Mouse (Mus musculus) mouse trophoblast stem cell (cell line): Measurements from ENCODE around the gene Txn2.

Experiments
- in situ Hi-C, 2 experiments: fragments of 300-500 bp; cut with MseI, MboI; formaldehyde crosslinking; loops; 2 replicates in 1 of 2; 3 replicates in 1 of 2; pipeline ENCODE4 v1.15.1; 2025

The Txn2 gene

GRCm38 (mm10) chr15:77928673-77929331 lies at the start of gene Txn2:
Gene Txn2 (minus strand): TSS chr15:77929006.
- in situ Hi-C loops, result no loop called here

- in situ Hi-C loops, result no loop called here
These were observed 48.9 kb upstream of the Txn2 start for GRCm38 (mm10) chr15:77977663-77978062.

DNA sequence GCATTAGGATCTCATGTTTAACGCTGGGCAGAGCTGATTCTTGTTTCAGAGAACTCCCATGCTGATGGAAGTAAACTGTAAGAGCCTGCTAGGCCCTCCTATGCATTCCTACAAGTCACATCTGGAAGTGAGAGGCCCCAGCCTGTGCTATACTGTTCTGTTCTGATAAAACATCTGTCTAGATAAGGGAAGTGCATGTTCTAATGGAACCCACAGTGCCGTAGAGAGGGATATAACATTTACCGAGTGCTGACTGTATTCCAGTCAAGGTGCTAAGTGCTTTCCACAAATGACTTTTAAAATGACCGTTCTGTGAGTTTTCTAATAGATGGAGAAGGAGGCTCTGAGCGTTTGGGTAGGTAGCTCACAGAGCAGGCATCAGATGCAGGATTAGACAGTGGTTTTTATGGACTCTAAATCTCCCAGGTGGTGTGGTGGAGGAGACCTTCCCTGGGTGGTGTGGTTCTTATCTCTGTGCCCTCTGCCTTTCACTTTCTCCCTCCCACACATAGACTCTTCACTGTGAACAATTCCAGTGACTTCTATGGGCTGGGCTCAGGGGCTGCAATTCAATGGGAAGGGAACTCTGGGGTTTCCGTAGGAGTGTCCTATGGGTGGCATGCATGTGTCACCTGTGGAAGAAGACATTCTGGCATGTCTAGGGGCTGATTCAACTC lies 45.5 kb upstream of the Txn2 start:
- in situ Hi-C loops, result no loop called here

- in situ Hi-C loops, result no loop called here
These were observed 41.9 kb upstream of the Txn2 start, which contains the start of gene Eif3d for GRCm38 (mm10) chr15:77970470-77971292. Gene Eif3d (minus strand): TSS chr15:77970813.

DNA sequence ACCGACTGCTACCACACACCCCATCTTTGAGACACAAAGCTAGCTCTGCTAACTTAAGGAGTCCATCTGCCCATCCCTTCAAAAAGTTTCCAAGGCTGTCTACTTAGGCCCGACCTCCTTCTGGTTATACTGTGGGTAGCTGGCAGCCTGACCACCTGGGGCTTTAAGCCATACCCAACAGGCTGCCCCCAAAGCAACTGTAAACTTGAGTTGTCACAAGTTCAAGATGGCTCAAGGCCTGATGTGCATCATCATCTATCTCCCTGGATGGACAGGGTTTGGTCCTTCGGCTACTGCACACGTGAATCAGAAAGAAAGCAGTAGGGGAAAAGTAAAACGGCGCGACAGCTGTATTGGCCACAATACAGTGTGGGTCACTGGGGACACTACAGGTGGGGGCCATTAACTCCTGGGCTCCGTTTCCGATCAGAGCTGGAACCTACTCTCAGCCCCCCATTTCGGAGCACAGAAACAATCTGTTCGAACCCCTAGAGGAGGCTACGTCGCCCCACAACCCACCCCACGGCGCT lies 41.2 kb upstream of the Txn2 start:
- in situ Hi-C loops, result no loop called here

DNA sequence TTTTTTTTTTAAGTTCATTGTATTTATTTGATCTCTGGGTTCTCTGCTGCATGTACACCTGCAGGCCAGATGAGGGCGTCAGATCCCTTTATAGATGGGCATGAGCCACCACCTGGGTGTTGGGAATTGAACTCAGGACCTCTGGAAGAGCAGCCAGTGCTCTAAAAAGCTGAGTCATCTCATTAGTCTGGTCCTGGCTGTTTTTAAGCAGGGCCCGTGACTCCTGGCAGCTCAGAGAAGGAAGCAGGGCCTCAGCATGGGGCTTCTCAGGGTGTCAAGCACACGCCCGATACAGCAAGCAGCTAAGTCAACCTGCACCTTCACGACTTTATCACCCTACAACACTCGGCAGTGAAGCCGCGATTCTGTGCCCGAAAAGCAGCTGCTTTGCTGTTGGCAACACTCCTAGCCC lies 36.3 kb upstream of the Txn2 start:
- in situ Hi-C loops, result no loop called here

DNA sequence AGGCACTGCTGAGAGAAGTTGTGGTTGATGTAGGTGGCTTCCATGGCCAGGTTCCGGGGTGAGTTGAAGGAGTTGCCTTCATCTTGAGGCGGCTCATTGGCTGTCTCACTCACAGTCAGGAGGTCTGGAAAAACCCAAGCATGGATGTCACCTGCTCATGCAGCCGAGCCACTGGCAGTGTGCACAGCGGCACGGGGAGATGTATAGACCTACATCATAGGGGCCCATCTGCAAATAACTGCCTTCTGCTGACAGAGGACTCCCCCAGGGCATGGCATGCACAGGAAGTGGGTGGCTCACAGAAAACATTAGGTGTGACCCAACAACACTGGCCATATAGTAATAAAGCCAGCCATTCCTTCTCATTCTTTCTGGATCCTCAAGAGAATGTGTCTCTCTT lies 33.6 kb upstream of the Txn2 start:
- in situ Hi-C loops, result no loop called here

GRCm38 (mm10) chr15:77960693-77961092 lies 31.9 kb upstream of the Txn2 start:
- in situ Hi-C loops, result no loop called here

GRCm38 (mm10) chr15:77958071-77958470 lies 29.3 kb upstream of the Txn2 start:
- in situ Hi-C loops, result no loop called here

DNA sequence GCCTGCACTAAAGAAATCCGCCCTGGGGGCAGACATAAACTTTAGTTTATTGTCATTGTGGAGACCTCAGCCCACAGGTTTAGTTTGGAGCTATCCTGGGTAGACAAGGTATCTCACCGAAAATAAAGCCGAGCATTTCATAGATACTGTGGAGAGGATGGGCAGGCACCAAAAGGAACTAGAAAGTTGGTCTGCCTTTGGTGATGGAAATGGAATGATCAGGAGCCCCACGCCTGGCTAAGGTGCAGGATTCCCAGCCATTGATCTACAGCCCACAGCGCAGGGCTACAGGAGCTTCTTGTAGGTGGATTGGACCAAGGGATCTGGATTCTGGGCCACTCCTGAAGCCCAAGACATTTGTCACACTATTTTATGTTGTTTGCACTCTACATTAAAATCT lies 28.8 kb upstream of the Txn2 start:
- in situ Hi-C loops, result no loop called here

GRCm38 (mm10) chr15:77956404-77956901 lies 27.6 kb upstream of the Txn2 start, which contains the start of gene Foxred2:
Gene Foxred2 (minus strand): TSS chr15:77956722.
- in situ Hi-C loops, result no loop called here

GRCm38 (mm10) chr15:77955440-77956403 lies 26.9 kb upstream of the Txn2 start:
- in situ Hi-C loops, result no loop called here

GRCm38 (mm10) chr15:77954362-77954761 lies 25.6 kb upstream of the Txn2 start:
- in situ Hi-C loops, result no loop called here

GRCm38 (mm10) chr15:77952921-77953320 lies 24.1 kb upstream of the Txn2 start:
- in situ Hi-C loops, result no loop called here

DNA sequence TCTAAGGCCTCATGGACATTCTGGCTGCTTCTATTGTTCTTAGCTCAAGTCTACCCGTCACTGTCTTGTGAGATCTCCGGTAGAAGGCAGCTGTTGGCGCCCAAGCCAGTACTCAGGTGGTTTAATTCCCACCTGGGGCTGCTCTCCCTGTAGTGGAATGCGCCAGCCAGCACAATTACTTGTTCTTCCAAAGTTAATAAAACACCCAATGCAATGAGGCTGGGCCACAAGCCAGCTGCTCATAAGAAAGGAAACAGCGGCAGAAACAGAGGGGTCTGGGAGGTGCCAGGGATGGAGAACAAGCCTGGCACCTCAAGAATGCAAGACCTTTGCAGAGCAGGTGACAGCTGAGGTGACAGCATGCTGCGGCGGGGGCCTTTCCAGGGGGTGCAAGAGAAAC lies 20.3 kb upstream of the Txn2 start:
- in situ Hi-C loops, result no loop called here

GRCm38 (mm10) chr15:77945711-77946110 lies 16.9 kb upstream of the Txn2 start:
- in situ Hi-C loops, result no loop called here

- in situ Hi-C loops, result no loop called here
These were observed 12.8 kb upstream of the Txn2 start for GRCm38 (mm10) chr15:77941563-77941962.

DNA sequence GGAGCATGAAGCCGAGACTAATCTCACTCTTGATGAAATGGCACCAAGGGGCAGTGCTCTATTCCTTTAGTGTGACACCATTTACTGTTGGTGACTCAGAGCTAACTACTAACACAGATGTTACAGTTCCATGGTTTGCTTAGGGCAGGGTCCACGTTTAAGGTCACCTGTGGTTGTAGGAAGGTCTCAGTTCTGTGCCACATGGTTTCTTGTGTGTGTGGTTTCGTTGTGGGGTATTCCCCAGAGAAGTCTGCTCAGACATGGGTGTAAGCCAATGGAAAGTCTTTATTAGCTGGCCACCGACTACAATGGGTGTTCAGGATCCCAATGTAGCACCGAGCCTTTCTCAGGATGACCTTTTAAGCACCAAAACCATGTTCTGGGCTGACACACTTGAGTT lies 9.7 kb upstream of the Txn2 start:
- in situ Hi-C loops, result no loop called here

DNA sequence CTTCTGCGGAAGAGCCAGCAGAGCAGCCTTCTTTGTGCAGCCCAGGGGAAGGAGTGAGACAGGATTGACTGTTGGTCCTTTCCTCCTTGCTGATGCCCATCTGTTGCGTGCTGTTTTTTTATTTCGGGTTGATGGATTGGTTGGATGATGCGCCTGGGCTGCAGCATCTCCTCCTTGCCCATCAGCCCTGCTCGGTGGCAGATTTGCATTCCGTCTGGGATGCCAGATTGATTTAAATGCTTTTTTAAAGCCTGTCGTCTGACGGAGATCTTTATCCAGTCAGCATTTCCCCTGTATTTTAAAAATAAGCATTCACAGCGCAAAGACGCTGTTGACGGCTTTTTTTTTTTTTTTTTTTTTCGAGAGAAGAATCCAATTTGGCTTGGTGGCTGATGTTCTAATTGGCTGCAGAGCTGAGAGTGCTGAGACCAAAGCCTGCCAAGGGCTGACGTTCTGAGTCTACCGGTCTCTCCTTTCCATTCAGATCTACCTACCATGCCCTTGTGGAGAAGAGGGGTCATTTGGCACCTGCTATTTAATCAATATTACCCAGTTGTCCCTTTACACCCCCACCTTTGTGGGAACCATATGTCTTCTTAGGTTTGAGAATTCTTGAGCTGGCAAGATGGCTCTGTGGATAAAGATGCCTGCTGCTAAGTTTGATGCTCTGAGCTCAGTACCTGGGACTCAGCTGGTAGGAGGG lies 7.0 kb upstream of the Txn2 start:
- in situ Hi-C loops, result no loop called here

GRCm38 (mm10) chr15:77934968-77935367 lies 6.2 kb upstream of the Txn2 start:
- in situ Hi-C loops, result no loop called here
